In genomic region chr5:147294121-147294520, GRCm38 (mm10) we compare ENCODE assay signal across 10 mouse cellular contexts. TPM values are rescaled to one million over a fixed set of nuclear protein-coding genes. Genes with fewer than 3 reads are reported as not detected.
DNase-seq lines count a peak whose midpoint lies in the region; ATAC-seq and TF ChIP-seq lines count a peak whose summit lies in the region.
"Had no signal": no experiment of that assay in that cellular context is flagged by ENCODE, and none has a peak within 500 bp of the region (broad histone marks: within the 10 kb centered on the region; RNA-seq: fewer than 3 reads in every experiment).

No protein-coding gene starts in this region.

- TF ChIP-seq CTCF in lung, embryonic 14.5 days (IDR thresholded peaks at IDR 0.05; ENCODE audit: low read depth), result peak; percentile 53
- TF ChIP-seq CTCF in lung, adult 2 months (IDR thresholded peaks at IDR 0.05; ENCODE audit: insufficient read depth, low read length), result no peak
- peak; percentile 35 for TF ChIP-seq CTCF in brain, embryonic 14.5 days (IDR thresholded peaks at IDR 0.05; ENCODE audit: borderline replicate concordance, extremely low read depth, insufficient read depth, insufficient read length)

- no peak for ATAC-seq in lung, embryonic 14.5 days (ENCODE audit: insufficient read depth)
- no peak for ATAC-seq in liver, embryonic 15.5 days (ENCODE audit: insufficient read depth)

- H3K4me3 ChIP-seq in lung, embryonic 14.5 days (ENCODE audit: low read depth, low read length), result no peak overlapping the region
- no peak overlapping the region for H3K4me3 ChIP-seq in lung, adult 2 months (replicated peaks; ENCODE audit: extremely low read depth, low read depth, low read length)
- H3K4me3 ChIP-seq in liver, embryonic 15.5 days (replicated peaks), result no peak overlapping the region
- H3K4me3 ChIP-seq: embryonic facial prominence, embryonic 15.5 days had no signal

- H3K9me3 ChIP-seq in lung, embryonic 14.5 days (ENCODE audit: low read depth, low read length), result no peaks in the 10 kb centered on the region
- no peaks in the 10 kb centered on the region for H3K9me3 ChIP-seq in liver, embryonic 15.5 days (replicated peaks)
- H3K9me3 ChIP-seq: embryonic facial prominence, embryonic 15.5 days had no signal

- DNase-seq in adrenal gland, postnatal 25 days, result peak; percentile 25
- DNase-seq in adrenal gland, postnatal 4 days (ENCODE audit: low spot score in 2 of 2), result no peak
- DNase-seq in lung, embryonic 14.5 days, result no peak
- DNase-seq in lung, adult 2 months, result no peak
- DNase-seq in brain, embryonic 14.5 days (ENCODE audit: low read depth), result no peak
- DNase-seq in c-Kit-positive CD71-positive TER-119-positive erythroid progenitor cells, embryonic 14.5 days (ENCODE audit: low spot score), result no peak
- no peak for DNase-seq in left cerebral cortex, adult 8-10 months (ENCODE audit: low spot score in 2 of 2)

- TF ChIP-seq POLR2A in lung, adult 2 months (IDR thresholded peaks at IDR 0.05; ENCODE audit: borderline replicate concordance, extremely low read depth, low read depth, low read length), result no peak
- TF ChIP-seq POLR2A in brain, embryonic 14.5 days (IDR thresholded peaks at IDR 0.05; ENCODE audit: borderline replicate concordance, extremely low read depth, insufficient read depth, insufficient read length, poor library complexity, severe bottlenecking), result no peak

- 12% methylated on average over 20 of the region's 20 CpGs for WGBS in lung, embryonic 14.5 days
- 10% methylated on average over 20 of the region's 20 CpGs for WGBS in lung, adult 2 months
- 12% methylated on average over 20 of the region's 20 CpGs for WGBS in liver, embryonic 15.5 days (ENCODE audit: insufficient replicate concordance)

- no peaks in the 10 kb centered on the region for H3K36me3 ChIP-seq in lung, embryonic 14.5 days (ENCODE audit: insufficient read depth)
- no peaks in the 10 kb centered on the region for H3K36me3 ChIP-seq in liver, embryonic 15.5 days (replicated peaks)
- H3K36me3 ChIP-seq: embryonic facial prominence, embryonic 15.5 days had no signal

- peaks cover 71% of the 10 kb centered on the region for H3K27me3 ChIP-seq in lung, embryonic 14.5 days (ENCODE audit: insufficient read depth, low read length)
- H3K27me3 ChIP-seq in liver, embryonic 15.5 days, result peaks cover 65% of the 10 kb centered on the region

- no peak overlapping the region for H3K27ac ChIP-seq in lung, embryonic 14.5 days (ENCODE audit: low read depth)
- no peak overlapping the region for H3K27ac ChIP-seq in liver, embryonic 15.5 days (replicated peaks)
- H3K27ac ChIP-seq: embryonic facial prominence, embryonic 15.5 days had no signal

- H3K4me2 ChIP-seq in lung, embryonic 14.5 days, result no peak overlapping the region
- peak overlapping the region; percentile 41 for H3K4me2 ChIP-seq in liver, embryonic 15.5 days
- H3K4me2 ChIP-seq: embryonic facial prominence, embryonic 15.5 days had no signal

- no peaks in the 10 kb centered on the region for H3K4me1 ChIP-seq in lung, embryonic 14.5 days (ENCODE audit: insufficient read depth)
- H3K4me1 ChIP-seq in lung, adult 2 months (ENCODE audit: control insufficient read depth, insufficient read depth, low read length), result no peaks in the 10 kb centered on the region
- peaks cover 15% of the 10 kb centered on the region; the same call in 1 of the 2 replicates for H3K4me1 ChIP-seq in liver, embryonic 15.5 days (replicated peaks)
- H3K4me1 ChIP-seq: embryonic facial prominence, embryonic 15.5 days had no signal

- no peak overlapping the region for H3K9ac ChIP-seq in lung, embryonic 14.5 days
- H3K9ac ChIP-seq in liver, embryonic 15.5 days, result no peak overlapping the region
- H3K9ac ChIP-seq: embryonic facial prominence, embryonic 15.5 days had no signal

RNA-seq across cellular contexts. Expression of gene Cdx2, which starts 12.9 kb away (rescaled TPM):
- total RNA-seq in adrenal gland, postnatal 25 days (2021), result not detected in 2 replicates
- total RNA-seq in adrenal gland, postnatal 4 days (2021), result not detected
- not detected in 2 replicates for polyA plus RNA-seq in lung, embryonic 14.5 days (2014; fragmentation: Nextera tagmentation; extraction: Ambion mirVana)
- polyA plus RNA-seq in lung, adult 2 months (2012; rRNA removed), result 0.85 TPM in 1 of 2 replicates, not detected in the other
- not detected in 2 replicates for polyA plus RNA-seq in brain, embryonic 14.5 days (2012; rRNA removed)
- polyA plus RNA-seq in liver, embryonic 15.5 days (2015; fragmentation: Nextera tagmentation; extraction: Ambion mirVana), result not detected in 2 replicates
- total RNA-seq in left cerebral cortex, adult 8-10 months (2022), result not detected
- polyA plus RNA-seq: embryonic facial prominence, embryonic 15.5 days; heart, postnatal 0 days had no signal

RNA-seq across cellular contexts. Expression of gene Pdx1, which starts 24.4 kb away (rescaled TPM):
- not detected in 2 replicates for total RNA-seq in adrenal gland, postnatal 25 days (2021)
- 1 to 10 TPM in 1 of 2 experiments, not detected in 1; 1.8 TPM for total RNA-seq in adrenal gland, postnatal 4 days (2021)
- polyA plus RNA-seq in lung, embryonic 14.5 days (2014; fragmentation: Nextera tagmentation; extraction: Ambion mirVana), result not detected in 2 replicates
- polyA plus RNA-seq in lung, adult 2 months (2012; rRNA removed), result not detected in 2 replicates
- not detected in 2 replicates for polyA plus RNA-seq in brain, embryonic 14.5 days (2012; rRNA removed)
- not detected in 2 replicates for polyA plus RNA-seq in liver, embryonic 15.5 days (2015; fragmentation: Nextera tagmentation; extraction: Ambion mirVana)
- total RNA-seq in left cerebral cortex, adult 8-10 months (2022), result not detected
- polyA plus RNA-seq: embryonic facial prominence, embryonic 15.5 days; heart, postnatal 0 days had no signal

RNA-seq across cellular contexts. Expression of gene Urad, which starts 28.1 kb away (rescaled TPM):
- total RNA-seq in adrenal gland, postnatal 25 days (2021), result 5.3 and 6.1 TPM in 2 replicates
- 1 to 10 TPM; 1.1 to 7.2 TPM for total RNA-seq in adrenal gland, postnatal 4 days (2021)
- polyA plus RNA-seq in lung, embryonic 14.5 days (2014; fragmentation: Nextera tagmentation; extraction: Ambion mirVana), result not detected in 2 replicates
- polyA plus RNA-seq in lung, adult 2 months (2012; rRNA removed), result not detected in 2 replicates
- not detected in 2 replicates for polyA plus RNA-seq in brain, embryonic 14.5 days (2012; rRNA removed)
- polyA plus RNA-seq in liver, embryonic 15.5 days (2015; fragmentation: Nextera tagmentation; extraction: Ambion mirVana), result 1.0 and 1.5 TPM in 2 replicates
- not detected for total RNA-seq in left cerebral cortex, adult 8-10 months (2022)
- polyA plus RNA-seq: embryonic facial prominence, embryonic 15.5 days; heart, postnatal 0 days had no signal
